Mouse (Mus musculus): ENCODE measurements around the gene Dnajc1.

GRCm38 (mm10) chr2:18249224-18249623, 143.4 kb downstream of the Dnajc1 start:
- no peak for TF ChIP-seq POLR2A (IDR thresholded peaks at IDR 0.05; ENCODE audit: control insufficient read depth, extremely low read depth, insufficient read depth, low read length, poor library complexity)
- TF ChIP-seq CTCF (IDR thresholded peaks at IDR 0.05; ENCODE audit: borderline replicate concordance, control insufficient read depth, extremely low read depth, insufficient read depth, low read length, poor library complexity) = no peak
